Mouse (Mus musculus) CD4-positive, CD25-positive, alpha-beta regulatory T cell, adult 4 months (primary cell): ENCODE data around the gene Gnai3. TPM values are rescaled to one million over a fixed set of nuclear protein-coding genes. Genes with fewer than 3 reads are reported as not detected.

Source experiments
- ATAC-seq: one replicate; pipeline ENCODE4 v1.8.0; 2017
- polyA plus RNA-seq, 2 experiments: library from polyadenylated mRNA; unstranded; fragments of 100-300 nt; shearing (Covaris generic); gene quantifications; one replicate each; pipeline ENCODE4 v1.2.1; 2017

The Gnai3 gene
- polyA plus RNA-seq, 2 experiments from 2014 or later = 95.0 to 98.5 TPM

DNA sequence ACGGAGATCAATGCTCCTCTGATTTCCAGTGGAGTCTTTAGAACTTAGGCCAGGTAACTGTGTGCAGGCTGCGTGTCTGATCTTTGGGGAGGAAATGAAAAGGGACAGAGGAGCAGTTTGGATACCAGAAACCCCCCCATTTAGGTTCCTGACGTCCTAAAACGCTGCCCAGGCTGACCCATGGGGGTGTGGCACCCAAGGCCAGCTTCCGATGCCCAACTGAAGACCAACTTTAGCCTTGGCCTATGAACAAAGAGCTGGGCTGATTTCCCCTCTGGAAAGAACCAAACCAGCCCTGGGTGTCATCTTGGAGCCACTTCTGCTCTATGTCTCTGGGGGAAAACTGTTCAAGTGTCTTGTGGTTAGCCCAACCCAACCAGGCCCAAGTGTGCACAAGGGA lies 18.1 kb upstream of the Gnai3 start:
- ATAC-seq = no peak

DNA sequence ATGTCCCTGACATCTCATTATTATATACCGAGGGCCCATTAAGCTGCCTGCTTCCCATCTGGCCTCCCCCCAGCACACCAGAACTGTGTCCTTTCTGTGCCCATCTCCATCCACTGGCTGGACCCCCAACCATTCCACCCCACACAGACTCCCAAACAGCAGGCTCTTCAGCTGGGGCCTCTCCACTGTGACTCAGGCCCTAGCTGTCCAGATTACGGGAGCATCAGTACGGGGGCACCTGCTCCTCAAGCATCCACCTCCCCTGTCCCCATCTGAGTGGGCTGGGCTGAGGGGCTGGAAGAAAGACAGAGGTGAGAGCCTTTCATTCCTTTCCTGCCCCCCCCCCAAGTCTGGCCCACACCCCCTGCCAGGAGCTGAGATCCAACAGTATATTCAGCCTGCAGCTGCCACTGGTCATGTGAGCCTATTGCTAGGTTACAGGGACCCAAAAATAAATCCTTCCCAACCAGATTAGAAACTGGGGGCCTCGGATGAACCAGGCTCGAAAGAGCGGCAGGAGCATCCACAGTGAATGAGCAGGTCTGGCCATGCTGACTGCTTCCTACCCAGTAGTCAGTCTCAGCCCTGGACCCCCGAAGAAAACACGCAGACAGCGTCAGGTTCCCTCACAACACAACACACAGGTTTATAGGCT lies 12.6 kb upstream of the Gnai3 start:
- no peak for ATAC-seq

DNA sequence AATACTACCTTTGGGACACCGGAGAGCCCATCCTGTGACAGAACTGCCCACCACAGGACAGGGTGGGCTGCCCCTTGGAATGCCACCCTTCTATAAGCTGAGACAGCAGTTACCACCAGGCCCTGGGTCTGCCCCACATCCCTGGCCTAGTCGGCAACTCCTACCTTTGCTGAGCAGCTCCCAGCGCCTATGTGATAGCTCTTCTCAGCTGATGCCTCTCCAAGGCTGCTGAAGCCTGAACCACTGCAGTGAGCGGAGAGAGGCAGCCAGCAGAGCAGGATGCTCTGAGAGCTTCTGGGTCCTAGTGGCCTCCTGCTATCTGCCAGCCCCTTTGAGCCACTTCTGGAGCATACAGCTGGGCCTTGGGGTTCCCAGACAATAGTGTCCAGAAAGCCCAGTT lies 8.7 kb upstream of the Gnai3 start, which contains the start of gene Gpr61:
Gpr61 (minus strand) TSS at position 227 of the 400 bp plus-strand sequence.
- no peak for ATAC-seq

DNA sequence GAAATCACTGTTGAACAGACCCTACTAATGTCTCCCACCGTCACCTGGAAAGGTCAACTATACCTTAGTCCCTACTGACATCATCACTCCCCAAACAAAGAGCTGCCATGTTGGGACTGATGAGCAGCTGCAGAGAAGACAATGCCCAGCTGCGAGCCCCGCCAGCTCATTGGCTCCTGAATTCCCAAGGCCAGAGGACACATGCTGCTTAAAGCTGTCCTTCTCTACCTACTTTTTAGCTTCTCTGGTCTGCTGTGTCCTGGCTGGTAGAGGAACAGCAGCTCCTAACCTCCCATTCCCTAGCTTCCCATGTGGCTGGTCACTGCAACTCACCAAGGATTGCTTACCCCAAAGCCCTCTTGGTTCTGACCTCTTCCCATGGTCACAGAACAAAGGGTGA lies 6.3 kb upstream of the Gnai3 start:
- no peak for ATAC-seq

DNA sequence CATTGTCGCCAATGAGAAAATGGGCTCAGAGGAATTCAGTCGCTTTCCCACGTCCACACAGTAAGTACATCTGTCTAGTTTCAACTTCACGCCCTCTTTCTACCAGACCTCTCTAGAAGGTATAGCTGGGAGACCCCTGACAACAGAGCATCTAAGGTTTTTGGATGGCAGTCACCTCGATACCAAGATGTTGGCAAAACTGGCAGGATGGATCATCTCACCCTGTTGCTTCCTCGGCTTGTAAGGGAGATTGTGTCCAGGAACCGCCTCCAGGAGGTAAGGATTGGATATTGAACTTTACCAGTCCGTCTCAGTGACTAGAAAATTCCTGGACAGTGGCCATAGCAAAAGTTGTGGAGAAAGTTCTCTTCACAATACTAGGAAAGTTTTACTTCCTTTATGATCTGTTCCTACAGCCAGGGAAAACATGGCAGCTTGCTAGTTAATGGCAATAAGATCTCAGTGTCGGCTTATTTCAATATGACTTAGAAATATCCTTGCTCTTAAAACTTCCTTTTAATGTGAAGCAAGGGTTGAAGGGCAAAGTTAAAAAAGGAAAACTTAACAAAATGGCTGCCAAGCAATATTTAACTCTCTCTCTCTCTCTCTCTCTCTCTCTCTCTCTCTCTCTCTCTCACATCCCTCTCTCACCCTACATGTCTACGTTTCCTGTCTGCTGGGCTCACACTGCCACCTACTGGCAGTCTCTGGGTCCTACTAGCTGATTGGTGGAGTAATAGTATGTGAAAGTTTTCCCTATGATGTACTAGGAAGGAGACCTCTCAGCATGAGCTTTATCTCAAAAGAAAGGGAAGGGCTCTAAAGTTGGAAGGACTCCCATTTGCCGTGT lies 1.7 kb upstream of the Gnai3 start:
- ATAC-seq = peak; percentile 69

DNA sequence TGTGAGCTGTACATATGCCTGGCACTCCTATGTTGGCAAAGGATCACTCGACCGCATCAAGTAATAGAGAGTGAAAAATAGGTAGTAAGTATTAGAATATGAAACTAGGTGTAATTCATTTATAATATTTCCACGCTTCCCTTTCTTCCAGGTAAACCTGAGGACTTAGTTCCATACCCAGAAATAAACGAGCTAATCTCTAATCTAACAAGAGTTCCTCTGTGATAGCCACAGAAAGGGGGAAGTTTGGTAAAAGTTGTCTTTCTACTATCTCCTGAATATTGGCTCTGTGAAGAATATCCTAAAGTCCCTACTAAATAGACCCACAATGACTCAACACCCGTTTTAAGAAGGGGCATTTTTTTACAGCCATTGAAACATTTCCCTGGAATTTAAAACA lies 725 bp upstream of the Gnai3 start:
- no peak for ATAC-seq

DNA sequence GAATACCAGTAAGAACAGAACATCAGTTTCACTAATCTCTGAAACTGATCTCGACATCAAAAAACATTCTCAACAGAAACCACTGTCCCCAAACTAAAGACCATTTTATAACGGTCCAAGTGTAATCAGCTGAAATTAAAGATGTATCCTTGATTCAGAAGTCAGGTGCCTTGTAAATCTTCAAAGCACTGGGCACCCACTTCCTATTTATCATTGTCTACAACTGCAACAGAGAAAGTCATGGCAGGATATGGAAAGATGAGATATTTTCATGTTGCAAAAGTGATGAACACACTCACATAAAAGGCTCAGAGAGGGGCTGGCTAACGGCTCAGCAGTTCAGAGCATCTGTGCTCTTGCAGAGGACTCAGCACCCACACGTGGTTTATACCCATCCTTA lies 5.2 kb downstream of the Gnai3 start:
- peak; percentile 64 for ATAC-seq

DNA sequence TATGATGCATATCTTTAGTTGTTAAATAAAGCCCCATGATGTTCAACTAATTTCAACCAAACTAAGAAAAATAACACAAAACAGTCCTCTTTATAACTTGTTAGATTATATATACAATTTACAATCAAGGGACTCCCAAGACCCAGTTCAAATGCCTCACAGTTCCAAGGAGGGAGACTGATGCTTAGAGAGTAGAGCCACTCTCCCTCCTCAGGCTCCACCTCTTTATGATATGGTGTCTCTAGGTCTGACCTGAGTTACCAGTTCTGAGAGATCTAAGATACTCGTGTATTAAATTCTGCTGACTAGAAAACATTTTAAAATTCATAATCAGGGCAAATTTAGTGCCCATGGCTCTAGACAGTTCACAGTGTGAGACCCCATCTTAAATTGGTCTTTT lies 6.8 kb downstream of the Gnai3 start:
- ATAC-seq = no peak

DNA sequence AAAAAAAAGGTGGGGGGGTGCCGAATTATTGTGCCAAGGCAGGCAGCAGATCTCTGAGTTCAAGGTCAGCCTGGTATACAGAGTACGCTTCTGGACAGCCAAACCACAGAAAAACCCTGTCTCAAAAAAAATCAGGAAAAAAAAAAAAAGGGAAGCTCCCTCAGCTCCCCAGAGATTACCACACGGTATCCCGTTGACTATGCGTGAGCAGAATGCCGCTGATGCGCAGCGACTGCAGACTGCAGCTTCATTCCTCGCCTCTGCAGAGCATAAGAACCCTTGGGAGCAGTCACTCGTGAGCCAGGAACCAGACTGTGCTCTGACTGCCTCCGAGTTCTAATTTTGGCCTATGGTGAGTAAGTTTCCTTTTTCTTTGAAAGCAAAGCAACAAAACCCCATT lies 11.2 kb downstream of the Gnai3 start:
- ATAC-seq = no peak

DNA sequence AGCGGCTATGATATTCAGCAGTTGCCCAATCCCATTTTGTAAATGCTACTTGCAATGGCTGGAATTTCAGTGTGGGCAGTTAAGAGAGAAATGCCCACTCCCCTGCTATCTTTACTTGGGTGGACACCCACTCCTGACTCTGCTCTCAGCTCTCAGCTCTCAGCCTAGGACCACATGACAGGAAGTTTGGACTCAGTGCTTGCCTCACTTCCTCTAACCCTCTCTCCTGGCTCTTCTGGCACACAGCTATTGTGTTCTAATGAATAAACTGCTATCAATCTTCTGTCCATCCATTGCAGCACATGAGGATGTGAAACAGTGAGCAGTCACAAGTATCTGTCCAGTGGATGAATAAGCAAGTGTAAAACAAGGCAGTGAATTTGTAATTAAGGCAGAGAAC lies 13.5 kb downstream of the Gnai3 start:
- ATAC-seq = no peak

DNA sequence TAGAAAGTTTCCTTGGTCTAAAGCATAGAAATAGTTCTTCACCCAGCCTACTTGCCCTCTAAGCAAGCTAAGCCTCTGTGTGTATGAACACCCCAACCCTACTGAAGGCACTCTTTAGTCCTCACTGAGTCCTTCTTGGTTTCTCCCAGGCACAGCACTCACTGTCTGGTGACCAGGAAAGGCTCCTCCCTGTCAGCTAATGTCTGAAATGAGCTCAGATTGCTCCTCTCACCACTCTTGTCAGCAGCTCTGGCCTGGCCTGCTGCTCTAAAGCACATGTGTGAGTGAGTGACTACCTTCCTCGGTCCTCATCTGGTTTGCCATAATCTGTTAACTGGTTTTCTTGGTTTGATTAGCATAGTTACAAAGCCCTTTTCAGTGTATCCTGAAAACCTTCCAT lies 14.1 kb downstream of the Gnai3 start:
- ATAC-seq = no peak

DNA sequence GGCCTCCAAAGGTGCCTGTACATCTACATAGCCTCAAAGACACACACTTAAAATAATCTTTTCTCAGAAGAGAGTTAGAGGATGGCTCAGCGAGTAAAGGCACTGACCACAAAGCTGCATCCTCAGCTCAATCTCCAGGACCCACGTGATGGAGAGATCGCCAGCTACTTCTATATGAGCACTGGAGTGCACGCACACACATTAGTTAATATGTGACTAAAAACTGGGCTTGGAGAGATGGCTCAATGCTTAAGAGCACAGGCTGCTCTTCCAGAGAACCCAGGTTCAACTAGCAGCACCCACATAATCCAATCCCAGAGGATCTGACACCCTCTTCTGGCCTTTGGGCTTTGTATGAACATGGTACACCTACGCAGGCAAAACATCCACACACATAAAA lies 14.7 kb downstream of the Gnai3 start:
- no peak for ATAC-seq

DNA sequence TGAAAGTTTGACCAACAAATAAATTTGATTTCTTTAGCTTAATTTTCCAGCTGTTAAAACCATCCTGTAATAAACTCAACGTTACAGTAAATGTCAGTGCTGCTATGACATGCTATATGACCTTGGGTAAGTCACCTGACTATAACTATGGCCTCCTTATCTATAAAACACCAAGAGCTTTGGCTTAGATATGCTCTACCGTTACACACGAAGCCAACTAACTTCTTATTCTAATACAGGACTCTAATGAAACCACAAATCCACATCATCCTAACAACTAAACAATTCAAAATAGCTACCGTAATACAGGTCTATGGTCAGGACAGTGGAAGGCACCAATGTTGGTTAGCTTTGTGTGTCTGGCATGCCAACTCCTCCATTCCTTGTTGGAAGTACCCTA lies 16.1 kb downstream of the Gnai3 start:
- no peak for ATAC-seq

DNA sequence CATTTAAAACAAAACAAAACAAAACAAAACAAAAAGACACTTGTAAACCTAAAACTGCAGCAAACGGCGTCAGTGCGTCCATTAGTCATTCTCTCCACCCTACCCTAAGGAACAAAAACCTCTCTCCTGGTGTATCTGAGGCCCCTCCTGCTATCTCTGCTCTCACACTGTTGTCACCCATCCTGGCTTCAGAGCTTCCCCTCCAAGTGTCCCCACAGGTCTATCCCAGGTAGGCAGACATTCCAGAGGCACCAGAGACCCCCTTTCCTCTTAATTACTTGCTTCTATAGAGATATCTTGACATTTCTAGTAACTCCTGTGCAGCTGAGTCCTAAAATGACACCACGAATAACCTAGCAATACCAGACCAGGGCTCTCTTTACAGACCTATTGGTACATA lies 16.6 kb downstream of the Gnai3 start:
- ATAC-seq = no peak

DNA sequence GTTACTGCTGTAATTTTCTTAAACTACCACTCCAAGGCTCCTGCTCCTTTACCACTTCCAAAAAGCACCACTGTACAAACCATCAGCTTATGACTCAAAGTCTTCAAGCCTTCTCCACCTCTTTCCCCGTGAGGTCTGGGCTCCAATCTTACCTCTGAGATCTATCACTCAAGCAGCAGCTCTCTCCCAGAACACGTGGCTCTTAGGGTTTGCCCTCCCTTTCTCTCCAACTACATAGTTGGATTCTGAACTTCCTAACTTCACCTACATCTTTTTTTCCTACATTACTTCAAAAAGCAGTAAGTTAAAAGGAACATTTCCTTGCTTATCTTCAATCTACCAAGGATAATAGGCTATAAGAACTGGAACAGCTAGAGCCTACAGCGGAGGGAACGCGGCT lies 17.4 kb downstream of the Gnai3 start:
- no peak for ATAC-seq

DNA sequence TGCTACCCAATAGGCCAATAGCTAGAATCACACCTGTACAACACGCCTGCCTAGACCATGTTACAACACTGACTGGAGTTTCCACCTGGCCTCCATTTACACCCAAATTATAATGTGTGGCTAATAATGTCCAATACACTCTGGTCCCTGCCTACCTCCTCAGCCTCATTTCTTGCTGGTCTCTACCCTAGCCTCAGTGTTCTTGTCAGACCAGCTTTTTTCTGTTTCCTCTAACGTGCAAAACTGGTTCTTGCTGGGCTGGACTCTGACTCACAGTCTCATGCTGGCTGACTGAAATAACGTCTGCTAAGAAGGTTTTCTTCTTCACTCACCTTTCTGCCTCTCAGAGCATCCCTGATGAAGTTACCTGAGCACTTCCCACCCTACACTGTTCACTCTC lies 19.6 kb downstream of the Gnai3 start:
- ATAC-seq = no peak

DNA sequence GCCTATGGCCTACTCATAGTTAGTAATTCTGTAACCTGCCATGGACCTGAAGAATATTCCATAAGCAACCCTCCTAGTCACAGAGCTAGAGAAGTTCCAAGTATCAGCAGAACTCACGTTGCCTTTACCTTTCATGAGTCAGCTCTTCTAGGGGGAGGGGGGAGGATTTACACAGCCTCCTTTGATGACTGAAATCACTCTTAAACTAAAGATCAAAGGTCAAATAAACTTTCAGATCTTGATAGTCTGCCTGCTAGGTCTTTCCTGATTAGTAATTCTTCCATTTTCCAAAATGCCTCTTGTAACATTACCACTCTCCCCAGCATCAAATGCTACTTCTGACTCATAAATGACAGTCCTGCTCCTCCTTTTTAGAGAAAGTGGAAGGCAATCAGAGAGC lies 21.8 kb downstream of the Gnai3 start:
- peak; percentile 83 for ATAC-seq

DNA sequence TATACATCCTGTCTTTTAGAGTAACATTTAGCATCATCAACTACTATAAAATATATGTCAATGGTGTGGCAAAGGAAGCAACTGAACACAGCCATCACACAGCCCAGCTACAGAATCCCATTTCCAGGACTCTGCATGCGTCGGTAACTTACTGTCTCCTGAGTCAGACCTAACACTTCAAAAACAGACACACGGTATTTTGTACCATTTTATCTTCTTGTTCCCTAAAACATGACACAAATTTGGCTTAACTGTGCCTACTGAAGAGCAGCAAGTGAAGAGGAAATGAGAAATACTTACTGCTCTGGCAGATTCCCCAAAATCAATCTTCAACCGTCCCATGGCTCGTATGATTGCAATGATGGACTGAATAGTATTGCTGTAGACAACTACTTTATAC lies 22.7 kb downstream of the Gnai3 start:
- ATAC-seq = no peak

DNA sequence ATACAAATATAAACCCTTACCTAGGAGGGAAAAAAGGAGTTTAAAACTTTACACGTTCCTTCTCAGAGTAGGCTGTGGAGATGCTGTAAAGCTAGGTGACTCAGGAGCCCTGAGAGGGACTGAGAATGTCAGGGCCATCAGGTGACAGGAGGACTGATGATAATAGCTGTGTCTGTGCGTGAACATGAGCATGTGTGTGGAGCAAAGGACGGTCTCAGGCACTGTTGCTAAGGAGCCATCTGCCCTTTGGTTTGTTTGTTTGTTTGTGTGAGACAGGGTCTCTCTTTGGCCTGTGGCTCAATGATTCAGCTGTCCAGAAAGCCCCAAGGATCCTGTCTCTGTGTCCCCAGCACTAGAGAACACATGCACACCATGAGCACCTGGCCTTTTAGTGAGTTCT lies 24.8 kb downstream of the Gnai3 start:
- ATAC-seq = no peak

DNA sequence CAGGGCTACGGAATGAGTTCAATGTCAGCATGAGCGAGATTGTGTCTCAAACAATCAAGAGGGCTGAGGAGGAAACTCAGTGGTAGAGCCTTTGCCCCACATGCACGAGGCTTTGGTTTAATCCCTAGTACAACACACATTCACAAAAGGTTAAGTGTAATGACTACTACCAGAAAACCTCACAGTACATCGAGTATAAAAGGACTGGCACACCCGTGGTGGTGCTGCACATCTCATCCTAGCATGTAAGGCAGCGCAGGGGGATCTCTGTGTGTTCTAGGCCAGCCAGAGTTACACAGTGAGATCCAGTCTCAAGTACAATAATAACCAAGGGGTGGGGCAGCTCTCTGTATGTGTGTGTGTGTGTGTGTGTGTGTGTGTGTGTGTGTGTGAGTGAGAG lies 28.5 kb downstream of the Gnai3 start:
- no peak for ATAC-seq

DNA sequence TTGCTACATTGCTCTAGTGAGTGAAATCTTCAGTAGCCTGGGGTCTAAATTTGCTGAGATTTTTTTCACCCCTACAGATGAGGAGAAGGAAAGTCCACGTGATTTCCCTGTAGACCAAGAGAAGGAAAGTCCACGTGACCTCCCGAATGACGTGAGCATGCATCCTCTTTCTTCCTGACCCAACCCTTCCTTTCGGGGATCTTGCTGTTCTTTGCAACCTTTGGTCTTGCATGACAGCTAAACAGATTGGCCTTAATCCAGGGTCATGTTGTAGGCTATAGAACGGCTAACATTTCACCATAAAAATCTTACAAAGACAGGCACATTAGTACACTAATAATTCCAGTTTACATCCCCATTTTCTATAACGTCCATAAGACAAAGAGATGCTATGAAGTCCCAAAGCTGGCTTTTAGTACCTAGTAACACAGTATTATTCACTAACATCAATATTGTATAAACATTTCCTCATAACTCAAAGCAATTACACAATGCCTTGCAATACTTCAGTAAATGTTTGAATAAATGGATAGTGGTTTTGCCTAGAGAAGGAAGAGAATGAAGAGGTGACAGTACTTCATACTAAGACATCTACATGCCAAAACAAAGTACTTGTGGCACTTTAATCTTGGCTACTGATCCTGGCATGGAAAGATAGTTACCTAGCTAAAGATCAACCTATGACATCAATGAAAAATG lies 32.2 kb downstream of the Gnai3 start:
- ATAC-seq = no peak

DNA sequence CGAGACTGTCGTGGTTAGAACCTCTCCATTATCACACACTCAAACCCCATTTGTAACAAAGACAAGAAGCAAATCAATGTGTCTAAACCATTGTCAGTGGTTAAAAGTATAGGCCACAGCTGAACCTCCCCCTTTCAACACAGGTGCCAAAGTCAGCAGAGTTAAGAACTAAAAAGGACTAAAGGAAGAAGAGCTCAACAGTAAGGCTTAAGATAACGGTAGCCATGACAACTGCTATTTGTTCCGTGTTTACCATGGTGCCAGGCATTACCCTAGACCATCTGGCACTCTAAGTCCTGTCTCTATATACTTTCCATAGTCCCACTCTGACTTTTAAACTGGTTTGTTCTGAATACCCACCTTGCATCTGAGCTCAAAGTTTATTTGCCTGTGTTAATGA lies 33.3 kb downstream of the Gnai3 start:
- no peak for ATAC-seq

DNA sequence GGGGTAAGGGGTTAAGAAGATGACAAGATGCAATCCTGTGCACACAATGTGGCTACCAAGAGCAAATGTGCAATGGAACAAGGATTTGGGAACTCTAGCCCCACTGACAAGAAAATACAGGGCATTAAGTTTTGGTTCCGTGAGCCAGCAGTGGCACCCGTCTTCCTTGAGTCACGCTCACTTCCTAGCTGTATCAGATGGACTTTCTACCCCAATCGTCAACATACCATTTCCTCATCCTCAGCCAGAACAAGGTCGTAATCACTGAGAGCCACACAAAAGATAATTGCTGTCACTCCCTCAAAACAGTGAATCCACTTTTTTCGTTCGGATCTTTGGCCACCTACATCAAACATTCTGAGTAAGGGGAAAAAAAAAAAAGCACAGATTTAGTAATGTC lies 33.7 kb downstream of the Gnai3 start:
- no peak for ATAC-seq

DNA sequence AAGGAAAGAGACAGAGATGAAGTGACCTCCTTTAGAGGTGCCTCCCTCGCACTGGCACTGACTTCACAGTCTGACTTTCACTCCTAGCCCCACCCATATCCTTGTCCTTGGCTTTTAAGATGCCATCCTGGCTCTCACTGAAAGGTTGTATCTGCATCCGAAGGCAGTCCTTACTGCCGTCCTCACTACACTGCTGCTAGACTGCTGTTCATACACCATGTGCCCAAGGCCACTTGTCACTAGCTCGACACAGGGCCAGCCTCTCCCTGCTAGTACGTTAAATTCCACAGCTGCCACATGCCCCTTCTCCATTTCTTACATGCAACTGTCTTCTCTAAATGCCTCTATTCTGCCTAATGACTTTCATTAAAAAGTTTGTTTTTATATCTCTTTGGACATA lies 34.6 kb downstream of the Gnai3 start:
- no peak for ATAC-seq
